Mouse (Mus musculus) heart, adult 2 months (tissue): ENCODE measurements around the gene Pla2g4d.

Experiments
- CTCF ChIP-seq: fragments of 200-600 bp; IDR thresholded peaks from 2 replicates; pipeline ENCODE4 v1.8.1; 2022; ENCODE audit warnings: antibody characterized with exemption, mild to moderate bottlenecking, moderate library complexity
- EP300 ChIP-seq: fragments of 200-500 bp; IDR thresholded peaks from 2 replicates; pipeline ENCODE4 v1.6.1; 2011; ENCODE audit warnings: low read depth, low read length, control low read depth; ENCODE audit not compliant: insufficient read depth

DNA sequence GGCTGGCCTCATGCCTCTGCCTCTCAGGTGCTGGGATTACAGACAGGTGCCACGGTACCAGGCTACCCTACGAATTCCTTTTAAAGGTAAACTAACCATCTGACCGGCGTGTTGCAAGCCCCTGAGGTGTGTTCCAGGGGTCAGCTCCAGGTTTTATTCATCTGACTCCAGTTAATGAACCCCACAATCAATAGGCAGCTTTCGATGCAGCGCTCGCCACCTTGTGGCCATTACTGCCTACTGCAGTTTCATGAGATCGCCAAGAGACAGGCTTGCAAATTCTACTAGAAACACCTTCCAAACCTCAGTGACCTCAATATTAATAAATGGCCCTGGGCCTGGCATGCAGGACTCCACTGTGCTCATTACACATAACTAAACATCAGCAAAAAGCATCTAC is 9.0 kb downstream of the Pla2g4d start:
- TF ChIP-seq EP300 = no peak
- TF ChIP-seq CTCF = peak; percentile 91
